Mouse (Mus musculus) midbrain, embryonic 15.5 days (tissue): ENCODE results near the gene Gm20605. TPM values are rescaled to one million over a fixed set of nuclear protein-coding genes. Genes with fewer than 3 reads are reported as not detected.

ENCODE experiments used
- ATAC-seq: fragments of 200-750 bp; cut with Nextera tagmentation; replicated peaks from 2 replicates; pipeline ENCODE4 v1.8.0; 2017; ENCODE audit warnings: moderate TSS enrichment
- H3K27ac ChIP-seq: fragments of 300-500 bp; sonication (generic); 2 replicates; pipeline ENCODE4 v1.5.1; 2015; ENCODE audit warnings: mild to moderate bottlenecking, inconsistent platforms
- H3K27me3 ChIP-seq: fragments of 300-500 bp; sonication (generic); replicated peaks from 2 replicates; pipeline ENCODE4 v1.6.1; 2015; ENCODE audit warnings: inconsistent platforms
- H3K36me3 ChIP-seq: fragments of 300-500 bp; sonication (generic); replicated peaks from 2 replicates; pipeline ENCODE4 v1.6.1; 2015; ENCODE audit warnings: inconsistent platforms
- H3K4me1 ChIP-seq: fragments of 300-500 bp; sonication (generic); 2 replicates; pipeline ENCODE4 v1.6.1; 2015; ENCODE audit warnings: inconsistent platforms
- H3K4me2 ChIP-seq: fragments of 300-500 bp; sonication (generic); 2 replicates; pipeline ENCODE4 v1.6.1; 2015; ENCODE audit warnings: inconsistent platforms, mild to moderate bottlenecking, moderate library complexity
- H3K4me3 ChIP-seq: fragments of 300-500 bp; sonication (generic); 2 replicates; pipeline ENCODE4 v1.5.1; 2015; ENCODE audit warnings: mild to moderate bottlenecking, inconsistent platforms
- H3K9ac ChIP-seq: fragments of 300-500 bp; sonication (generic); 2 replicates; pipeline ENCODE4 v1.6.1; 2015; ENCODE audit warnings: mild to moderate bottlenecking, inconsistent platforms
- H3K9me3 ChIP-seq: fragments of 300-500 bp; sonication (generic); 2 replicates; pipeline ENCODE4 v1.6.1; 2016; ENCODE audit warnings: inconsistent platforms
- WGBS: fragments of 180-500 bp; shearing (Covaris S2); methylation state at CpG from one replicate; pipeline ENCODE4 v1.1.7; 2015; ENCODE audit warnings: mixed read lengths; 5-methylcytosine and 5-hydroxymethylcytosine counted together
- polyA plus RNA-seq: library from polyadenylated mRNA; unstranded; fragments of >200 nt; fragmentation: Nextera tagmentation; extraction: Ambion mirVana; gene quantifications from 2 replicates; pipeline ENCODE4 v1.2.1, GENCODE M21; 2015

Gm20605 gene
- polyA plus RNA-seq, 1 experiment from 2014 or later, result 11.8 TPM

DNA sequence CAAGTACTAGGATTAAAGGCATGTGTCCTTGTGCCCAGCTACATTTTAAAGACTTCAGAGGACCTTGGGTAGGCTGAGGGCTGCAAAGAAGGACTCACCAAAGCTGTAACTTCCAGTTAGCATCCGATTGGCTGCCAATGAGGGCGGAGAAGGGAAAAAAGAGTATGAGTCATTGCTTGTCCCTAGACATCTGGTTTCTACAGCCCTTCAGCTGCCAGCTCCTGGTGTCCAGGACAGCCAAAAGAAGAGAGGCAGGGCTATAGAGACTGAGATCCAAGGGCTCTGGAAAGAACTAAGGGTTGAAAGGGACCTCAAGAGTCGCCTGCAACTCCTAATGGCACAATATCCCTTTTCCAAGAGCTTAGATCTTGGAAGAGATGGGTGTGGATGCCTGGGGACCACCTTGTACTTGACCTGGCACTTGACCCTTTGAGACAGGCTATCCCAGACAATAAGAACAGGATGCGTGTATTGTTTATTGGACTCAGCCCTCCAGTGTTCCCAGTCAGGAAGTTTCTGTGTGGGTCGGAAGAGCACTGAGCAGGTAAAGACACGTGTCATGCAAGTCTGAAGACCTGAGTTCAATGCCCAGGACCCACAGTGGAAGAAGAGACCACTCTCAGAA is 31.2 kb downstream of the Gm20605 start:
- Histone ChIP-seq H3K9ac (no peak overlapping the region), H3K27me3 (no peaks in the 10 kb centered on the region), H3K36me3 (peaks cover 28% of the 10 kb centered on the region; the same call in 1 of the 2 replicates), H3K4me1 (peaks cover 6% of the 10 kb centered on the region; the same call in 1 of the 2 replicates), H3K4me2 (no peak overlapping the region), H3K9me3 (no peaks in the 10 kb centered on the region), H3K27ac (no peak overlapping the region), H3K4me3 (no peak overlapping the region)
- no peak for ATAC-seq
- WGBS, result 89% methylated on average over 6 of the region's 6 CpGs

- H3K36me3 ChIP-seq, result peaks cover 33% of the 10 kb centered on the region; the same call in 1 of the 2 replicates
These were observed 34.1 kb downstream of the Gm20605 start for GRCm38 (mm10) chr5:137663057-137663456.

DNA sequence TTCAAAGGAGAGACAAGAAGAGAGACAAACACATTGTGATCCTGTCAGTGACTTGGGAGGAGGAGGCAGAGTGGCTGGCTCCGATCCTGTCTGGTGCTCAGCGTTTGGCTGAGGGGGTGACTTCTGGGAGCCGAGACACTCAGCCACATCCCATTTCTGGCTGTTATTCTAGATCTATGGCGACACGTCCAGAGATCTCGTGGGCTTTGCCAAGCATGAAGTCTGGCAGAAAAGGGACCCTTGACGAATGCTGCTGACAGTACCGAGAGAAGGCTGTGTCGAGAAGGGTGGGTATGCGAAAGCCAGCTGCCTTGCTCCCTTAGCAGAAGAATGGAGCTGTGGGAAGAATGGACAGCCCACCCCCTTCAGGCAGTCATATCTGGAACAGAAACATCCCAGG is 40.0 kb downstream of the Gm20605 start:
- WGBS, result 61% methylated on average over 10 of the region's 10 CpGs
- H3K9me3 ChIP-seq, result no peaks in the 10 kb centered on the region
- H3K27ac ChIP-seq, result no peak overlapping the region

More at GRCm38 (mm10) chr5:137663057-137663456, 34.1 kb downstream of the Gm20605 start:
- Histone ChIP-seq H3K9me3 (no peaks in the 10 kb centered on the region), H3K9ac (no peak overlapping the region), H3K4me3 (no peak overlapping the region), H3K27me3 (no peaks in the 10 kb centered on the region), H3K4me2 (no peak overlapping the region), H3K4me1 (no peaks in the 10 kb centered on the region), H3K27ac (no peak overlapping the region)
- no peak for ATAC-seq
- 76% methylated on average over 9 of the region's 9 CpGs for WGBS

GRCm38 (mm10) chr5:137670240-137670639 is 41.3 kb downstream of the Gm20605 start:
- Histone ChIP-seq H3K4me3 (no peak overlapping the region), H3K4me1 (peaks cover 5% of the 10 kb centered on the region; the same call in 1 of the 2 replicates), H3K27me3 (no peaks in the 10 kb centered on the region), H3K36me3 (0 out of 2 replicates have a peak, but pooled peaks cover 7% of the 10 kb centered on the region), H3K27ac (no peak overlapping the region), H3K9ac (no peak overlapping the region), H3K9me3 (no peaks in the 10 kb centered on the region), H3K4me2 (no peak overlapping the region)
- WGBS, result 90% methylated on average over 1 of the region's 1 CpGs
- no peak for ATAC-seq

More for the DNA sequence above, 40.0 kb downstream of the Gm20605 start:
- no peak overlapping the region for H3K9ac ChIP-seq
- H3K4me3 ChIP-seq, result no peak overlapping the region
- H3K4me1 ChIP-seq, result peaks cover 5% of the 10 kb centered on the region; the same call in 1 of the 2 replicates
- no peak for ATAC-seq
- peaks cover 16% of the 10 kb centered on the region; the same call in 1 of the 2 replicates for H3K36me3 ChIP-seq
- no peaks in the 10 kb centered on the region for H3K27me3 ChIP-seq
- no peak overlapping the region for H3K4me2 ChIP-seq

GRCm38 (mm10) chr5:137671443-137672240 is 42.7 kb downstream of the Gm20605 start:
- H3K27me3 ChIP-seq, result no peaks in the 10 kb centered on the region
- H3K36me3 ChIP-seq, result 0 out of 2 replicates have a peak, but pooled peaks cover 1% of the 10 kb centered on the region
- peak overlapping the region; percentile 39; the same call in 1 of the 2 replicates for H3K27ac ChIP-seq
- no peak overlapping the region for H3K4me2 ChIP-seq
- WGBS, result 46% methylated on average over 9 of the region's 9 CpGs
- peaks cover 5% of the 10 kb centered on the region; the same call in 1 of the 2 replicates for H3K4me1 ChIP-seq
- H3K9me3 ChIP-seq, result no peaks in the 10 kb centered on the region
- H3K4me3 ChIP-seq, result no peak overlapping the region
- no peak for ATAC-seq
- no peak overlapping the region for H3K9ac ChIP-seq

DNA sequence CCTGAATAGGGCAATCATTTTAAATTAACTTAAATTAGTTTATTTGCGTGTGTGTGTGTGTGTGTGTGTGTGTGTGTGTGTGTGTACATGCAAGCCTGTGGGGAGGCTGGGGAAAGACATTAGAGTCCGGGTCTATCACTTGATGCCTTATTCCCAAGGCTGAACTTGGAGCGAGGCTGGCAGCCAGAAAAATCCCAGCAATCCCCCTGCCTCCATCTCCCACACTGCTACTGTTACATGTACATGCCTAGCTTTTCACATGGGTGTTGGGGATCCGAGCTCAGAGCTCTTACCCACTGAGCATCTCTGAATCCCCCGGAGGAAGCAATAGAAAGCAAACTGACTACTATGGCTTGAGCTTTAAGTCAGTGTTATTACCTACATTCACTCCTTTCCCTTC is 43.4 kb downstream of the Gm20605 start:
- Histone ChIP-seq H3K36me3 (no peaks in the 10 kb centered on the region), H3K4me2 (no peak overlapping the region), H3K9me3 (no peaks in the 10 kb centered on the region), H3K4me1 (peaks cover 5% of the 10 kb centered on the region; the same call in 1 of the 2 replicates), H3K9ac (no peak overlapping the region), H3K27ac (no peak overlapping the region), H3K27me3 (no peaks in the 10 kb centered on the region), H3K4me3 (no peak overlapping the region)
- WGBS, result 84% methylated on average over 5 of the region's 5 CpGs
- no peak for ATAC-seq

DNA sequence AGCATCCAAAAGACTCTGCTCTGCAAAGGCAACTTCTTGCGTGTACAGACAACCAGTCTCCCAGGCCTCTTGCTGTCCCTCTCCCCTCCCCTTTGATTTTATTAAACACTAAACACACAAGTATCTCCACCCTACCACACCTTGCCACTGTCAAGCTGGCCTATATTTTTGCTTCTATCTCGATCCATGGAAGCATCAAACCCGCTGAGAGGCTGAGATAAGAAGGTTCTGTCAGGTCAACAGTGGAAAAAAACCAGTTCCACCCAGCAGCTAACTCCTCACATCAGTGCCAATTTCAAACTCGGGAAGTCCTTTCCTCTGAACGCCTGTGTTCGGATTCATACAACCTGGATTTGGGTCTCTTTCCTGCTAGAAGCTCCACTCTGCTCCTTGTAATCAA is 44.0 kb downstream of the Gm20605 start:
- H3K36me3 ChIP-seq, result no peaks in the 10 kb centered on the region
- H3K4me1 ChIP-seq, result peaks cover 5% of the 10 kb centered on the region; the same call in 1 of the 2 replicates
- WGBS, result 92% methylated on average over 6 of the region's 6 CpGs
- H3K4me3 ChIP-seq, result no peak overlapping the region
- no peak overlapping the region for H3K4me2 ChIP-seq
- ATAC-seq, result no peak
- no peak overlapping the region for H3K9ac ChIP-seq
- H3K9me3 ChIP-seq, result no peaks in the 10 kb centered on the region
- no peaks in the 10 kb centered on the region for H3K27me3 ChIP-seq
- no peak overlapping the region for H3K27ac ChIP-seq

DNA sequence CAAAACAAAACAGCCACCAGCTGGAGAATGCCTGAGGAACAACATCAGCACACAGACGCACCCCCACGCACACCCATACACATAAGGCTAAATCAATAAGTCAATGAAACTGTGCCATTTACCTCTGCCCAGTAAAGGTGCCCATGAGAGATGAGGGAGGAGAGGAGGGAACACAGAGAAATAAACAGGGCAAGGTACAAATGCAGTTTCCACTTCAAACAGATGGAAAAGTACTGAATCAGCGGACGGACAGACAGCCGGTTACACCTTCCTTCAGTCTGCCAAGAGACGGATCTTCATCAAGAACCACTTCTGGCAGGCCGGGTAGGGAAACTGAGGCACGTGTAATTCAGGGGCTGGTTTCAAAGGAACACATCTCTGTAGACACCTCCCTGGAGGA is 45.8 kb downstream of the Gm20605 start:
- WGBS, result 96% methylated on average over 8 of the region's 8 CpGs
- no peak overlapping the region for H3K9ac ChIP-seq
- H3K4me2 ChIP-seq, result no peak overlapping the region
- no peaks in the 10 kb centered on the region for H3K27me3 ChIP-seq
- H3K27ac ChIP-seq, result no peak overlapping the region
- H3K4me1 ChIP-seq, result peaks cover 5% of the 10 kb centered on the region; the same call in 1 of the 2 replicates
- no peaks in the 10 kb centered on the region for H3K9me3 ChIP-seq
- H3K4me3 ChIP-seq, result no peak overlapping the region
- H3K36me3 ChIP-seq, result no peaks in the 10 kb centered on the region
- no peak for ATAC-seq

- Histone ChIP-seq H3K4me2 (no peak overlapping the region), H3K4me1 (peaks cover 12% of the 10 kb centered on the region), H3K4me3 (no peak overlapping the region), H3K27me3 (no peaks in the 10 kb centered on the region), H3K9me3 (no peaks in the 10 kb centered on the region), H3K9ac (no peak overlapping the region), H3K27ac (no peak overlapping the region), H3K36me3 (no peaks in the 10 kb centered on the region)
- 96% methylated on average over 8 of the region's 8 CpGs for WGBS
- no peak for ATAC-seq
These were observed 48.9 kb downstream of the Gm20605 start for GRCm38 (mm10) chr5:137677859-137678258.

- Histone ChIP-seq H3K9ac (no peak overlapping the region), H3K27ac (no peak overlapping the region), H3K9me3 (no peaks in the 10 kb centered on the region), H3K27me3 (no peaks in the 10 kb centered on the region), H3K4me2 (no peak overlapping the region), H3K36me3 (no peaks in the 10 kb centered on the region), H3K4me1 (peaks cover 21% of the 10 kb centered on the region), H3K4me3 (no peak overlapping the region)
- 81% methylated on average over 3 of the region's 3 CpGs for WGBS
- ATAC-seq, result no peak
These were observed 49.8 kb downstream of the Gm20605 start for GRCm38 (mm10) chr5:137678736-137679135.

DNA sequence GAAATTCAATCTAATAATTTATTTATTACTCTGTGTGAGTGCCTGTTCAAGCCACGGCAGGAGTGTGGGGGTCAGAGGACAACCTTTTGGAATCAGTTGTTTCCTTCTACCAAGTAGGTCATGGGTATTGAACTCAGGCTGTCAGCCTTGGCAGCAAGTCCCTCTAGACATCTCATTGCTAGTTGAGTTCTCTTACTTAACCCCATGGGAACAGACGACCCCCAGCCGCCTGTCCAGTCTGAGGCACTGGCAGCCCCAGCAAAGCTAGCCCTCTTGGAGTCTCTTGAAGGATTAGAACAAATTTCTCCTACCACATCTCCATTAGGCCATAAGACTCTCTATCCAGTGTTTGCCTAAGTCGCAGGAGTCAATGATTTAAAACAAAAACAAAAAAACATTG is 50.8 kb downstream of the Gm20605 start:
- no peak overlapping the region for H3K4me3 ChIP-seq
- H3K4me2 ChIP-seq, result no peak overlapping the region
- H3K9me3 ChIP-seq, result no peaks in the 10 kb centered on the region
- H3K36me3 ChIP-seq, result no peaks in the 10 kb centered on the region
- no peak for ATAC-seq
- WGBS, result 85% methylated on average over 4 of the region's 4 CpGs
- H3K27ac ChIP-seq, result no peak overlapping the region
- H3K4me1 ChIP-seq, result peaks cover 22% of the 10 kb centered on the region
- H3K9ac ChIP-seq, result no peak overlapping the region
- no peaks in the 10 kb centered on the region for H3K27me3 ChIP-seq

- Histone ChIP-seq H3K27me3 (no peaks in the 10 kb centered on the region), H3K4me3 (no peak overlapping the region), H3K4me2 (0 out of 2 replicates have a peak overlapping the region, but pooled peaks have one; percentile 86), H3K27ac (no peak overlapping the region), H3K9me3 (no peaks in the 10 kb centered on the region), H3K36me3 (no peaks in the 10 kb centered on the region), H3K9ac (peak overlapping the region; percentile 4; the same call in 1 of the 2 replicates), H3K4me1 (peaks cover 25% of the 10 kb centered on the region)
- WGBS, result 58% methylated on average over 6 of the region's 6 CpGs
- no peak for ATAC-seq
These were observed 53.6 kb downstream of the Gm20605 start for GRCm38 (mm10) chr5:137682526-137682925.
